Mouse (Mus musculus): ENCODE results near the gene Tgfbr2.

The Tgfbr2 gene
- long read RNA-seq, experiment 1, full-length matches to known transcripts: 6 of 25 reads
- long read RNA-seq, experiment 1, partial matches to known transcripts: 1 of 25 reads
- long read RNA-seq, experiment 1, other reads (novel, unspliced or antisense): 18 of 25 reads
- long read RNA-seq, experiment 2, partial matches to known transcripts: 0 of 16 reads
- long read RNA-seq, experiment 2, other reads (novel, unspliced or antisense): 13 of 16 reads

DNA sequence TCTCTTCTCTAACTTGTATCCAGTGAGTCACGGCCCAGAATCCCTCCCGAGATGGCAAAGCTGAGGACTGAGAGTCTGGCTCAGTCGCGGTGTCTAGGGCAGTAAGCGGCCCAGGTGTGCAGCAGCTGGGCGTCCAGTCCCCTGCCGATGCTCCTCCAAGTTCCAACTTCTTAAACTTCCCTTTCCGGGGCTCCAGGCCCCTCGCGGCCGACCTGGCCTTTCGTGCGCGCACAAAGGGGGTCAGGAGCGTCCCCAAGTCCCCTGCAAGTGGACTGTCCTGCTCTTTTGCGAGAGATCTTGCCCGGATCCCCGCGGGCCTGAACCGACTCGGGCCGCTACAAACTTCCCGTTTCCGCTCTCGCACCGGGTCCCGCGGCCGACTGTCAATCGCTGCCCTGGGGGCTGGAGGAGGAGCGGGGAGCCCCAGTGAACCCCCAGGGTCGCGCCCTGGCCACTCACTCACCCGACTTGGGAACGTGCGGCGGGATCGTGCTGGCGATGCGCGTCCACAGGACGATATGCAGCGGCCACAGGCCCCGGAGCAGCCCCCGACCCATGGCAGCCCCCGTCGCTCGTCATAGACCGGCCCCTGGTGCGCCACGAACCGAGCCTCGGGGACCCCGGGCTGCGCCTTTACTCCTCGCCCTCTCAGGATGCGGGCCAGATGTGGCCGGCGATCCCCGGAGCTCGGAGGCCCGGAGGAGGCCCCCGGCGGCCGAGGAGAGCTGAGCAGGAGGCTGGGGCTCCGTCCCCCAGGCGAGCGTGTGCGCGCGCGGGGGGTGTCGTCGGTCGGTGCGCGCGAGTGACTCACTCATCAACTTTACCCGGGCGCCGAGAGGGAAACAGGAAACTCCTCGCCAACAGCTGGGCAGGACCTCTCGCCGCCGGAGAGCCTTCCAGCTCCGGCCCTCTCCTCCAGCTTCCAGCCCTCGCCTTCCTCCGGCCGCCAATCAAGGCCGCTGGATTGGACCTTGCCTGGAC lies at the start of gene Tgfbr2:
Tgfbr2 (minus strand) TSS at position 880 of the 981 bp plus-strand sequence.
- intact Hi-C loops (cut with DNase I): loop anchor here (5.0 kb wide), 1 partner anchor 208 kb away; no protein-coding TSS in a partner anchor

DNA sequence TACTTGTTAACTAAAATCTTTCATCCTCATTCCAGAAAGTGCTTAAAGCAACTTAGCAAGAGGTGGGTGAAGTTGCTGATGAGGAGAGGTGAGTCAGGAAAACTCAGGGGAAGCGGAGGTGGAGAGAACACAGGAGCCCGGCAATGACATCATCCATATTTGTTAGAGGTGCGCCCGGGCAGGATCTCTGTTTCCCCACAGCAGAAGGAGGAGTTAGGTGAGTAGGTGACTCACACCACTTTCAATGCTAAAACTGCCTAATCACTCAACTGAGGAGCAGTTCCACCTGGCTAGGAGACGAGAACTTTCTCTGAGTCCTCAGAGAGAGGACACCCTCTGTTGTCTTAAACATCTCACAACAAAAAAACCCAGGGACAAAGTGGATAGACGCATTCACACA lies 48.2 kb upstream of the Tgfbr2 start:
- intact Hi-C loops (cut with DNase I): no loop called here

DNA sequence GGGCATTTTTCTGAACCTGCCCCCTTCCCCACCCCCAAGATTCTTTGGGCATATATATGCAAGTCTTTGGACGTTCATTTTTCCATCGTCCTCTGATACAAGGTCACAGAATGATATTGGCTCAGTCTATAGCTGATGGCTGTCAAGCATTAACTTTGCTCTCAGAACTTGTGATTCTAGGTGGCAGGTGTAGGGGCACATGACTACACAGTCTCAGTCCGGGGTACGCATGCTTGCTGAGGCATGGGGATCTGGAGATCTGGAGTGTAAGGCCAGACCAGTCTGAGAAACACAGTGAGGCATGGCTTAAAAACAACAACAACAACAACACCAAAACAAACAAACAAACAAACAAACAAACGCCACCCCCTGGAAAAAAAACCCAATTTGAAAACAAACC lies 47.5 kb upstream of the Tgfbr2 start:
- intact Hi-C loops (cut with DNase I): no loop called here

DNA sequence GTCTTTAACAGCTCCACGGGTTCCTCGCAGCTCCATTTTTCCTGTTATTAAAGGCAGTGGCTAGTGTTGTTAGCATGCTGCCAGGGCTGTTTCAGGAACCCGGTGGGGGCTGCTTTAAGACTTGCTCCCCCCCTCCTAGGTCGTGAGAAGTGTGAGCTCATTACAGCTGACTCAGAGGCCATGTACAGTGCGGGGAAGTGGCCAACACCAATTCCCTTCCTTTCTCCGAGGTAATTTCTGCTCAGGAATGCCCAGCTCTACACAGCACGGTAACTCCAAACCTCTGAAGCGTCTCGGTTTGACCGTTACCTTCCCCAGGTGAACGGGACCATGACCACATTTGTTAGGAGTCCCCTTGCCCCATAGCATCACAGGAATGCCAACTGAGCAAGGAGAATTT lies 46.8 kb upstream of the Tgfbr2 start:
- intact Hi-C loops (cut with DNase I): no loop called here

DNA sequence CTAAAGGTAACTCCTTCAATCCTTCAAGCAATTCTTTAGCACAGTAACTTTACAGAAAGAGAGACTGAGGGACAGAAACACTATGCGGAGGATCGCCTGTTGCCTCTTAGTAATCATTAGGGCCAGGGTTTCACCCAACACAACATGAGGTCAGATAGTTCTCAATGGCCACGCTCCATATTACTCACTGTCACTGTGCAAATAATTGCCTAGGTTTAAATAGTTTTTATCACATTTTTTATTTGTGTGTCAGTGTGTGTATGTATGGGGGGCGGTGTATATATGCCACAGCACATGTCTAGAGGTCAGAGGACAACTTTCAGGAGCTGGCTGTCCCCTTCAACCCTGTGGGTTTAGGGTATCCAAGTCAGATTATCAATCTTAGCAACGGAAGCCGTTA lies 46.4 kb upstream of the Tgfbr2 start:
- intact Hi-C loops (cut with DNase I): no loop called here

DNA sequence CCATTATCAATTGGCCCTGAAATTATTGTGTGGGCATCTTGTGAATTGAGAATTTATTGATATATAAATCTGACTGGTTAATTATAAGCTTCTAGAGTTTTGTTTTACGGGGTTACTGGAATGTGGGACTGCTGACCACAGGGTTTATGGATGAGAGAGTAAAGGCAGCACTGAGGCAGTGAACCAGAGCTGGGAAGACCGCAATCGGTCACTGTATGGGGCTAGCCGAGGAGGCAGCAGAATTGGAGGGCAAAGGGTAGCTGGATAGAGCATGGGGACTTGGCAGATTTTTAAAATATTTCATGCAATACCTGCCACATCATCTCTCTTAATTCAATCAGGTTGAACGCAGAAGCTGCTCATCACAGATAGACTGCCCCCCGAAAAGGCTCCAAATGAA lies 45.5 kb upstream of the Tgfbr2 start:
- intact Hi-C loops (cut with DNase I): no loop called here

DNA sequence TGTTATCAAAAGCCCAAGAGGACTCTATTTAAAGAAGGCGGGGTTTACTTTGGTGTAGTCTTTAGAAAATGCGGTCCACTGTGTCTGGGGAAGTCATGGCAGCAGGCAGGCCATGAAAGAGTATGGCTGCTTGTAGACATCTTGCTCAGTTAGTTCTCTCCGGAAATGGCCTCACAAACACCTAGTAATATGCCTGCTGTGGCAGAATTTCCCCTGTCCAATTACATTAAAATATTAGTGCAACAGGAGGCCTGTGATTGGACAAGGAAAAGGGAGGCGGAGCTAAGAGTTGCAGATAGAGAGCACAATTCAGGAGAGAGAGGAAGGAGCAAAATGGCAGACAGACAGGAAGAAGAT lies 45.0 kb upstream of the Tgfbr2 start:
- intact Hi-C loops (cut with DNase I): no loop called here

DNA sequence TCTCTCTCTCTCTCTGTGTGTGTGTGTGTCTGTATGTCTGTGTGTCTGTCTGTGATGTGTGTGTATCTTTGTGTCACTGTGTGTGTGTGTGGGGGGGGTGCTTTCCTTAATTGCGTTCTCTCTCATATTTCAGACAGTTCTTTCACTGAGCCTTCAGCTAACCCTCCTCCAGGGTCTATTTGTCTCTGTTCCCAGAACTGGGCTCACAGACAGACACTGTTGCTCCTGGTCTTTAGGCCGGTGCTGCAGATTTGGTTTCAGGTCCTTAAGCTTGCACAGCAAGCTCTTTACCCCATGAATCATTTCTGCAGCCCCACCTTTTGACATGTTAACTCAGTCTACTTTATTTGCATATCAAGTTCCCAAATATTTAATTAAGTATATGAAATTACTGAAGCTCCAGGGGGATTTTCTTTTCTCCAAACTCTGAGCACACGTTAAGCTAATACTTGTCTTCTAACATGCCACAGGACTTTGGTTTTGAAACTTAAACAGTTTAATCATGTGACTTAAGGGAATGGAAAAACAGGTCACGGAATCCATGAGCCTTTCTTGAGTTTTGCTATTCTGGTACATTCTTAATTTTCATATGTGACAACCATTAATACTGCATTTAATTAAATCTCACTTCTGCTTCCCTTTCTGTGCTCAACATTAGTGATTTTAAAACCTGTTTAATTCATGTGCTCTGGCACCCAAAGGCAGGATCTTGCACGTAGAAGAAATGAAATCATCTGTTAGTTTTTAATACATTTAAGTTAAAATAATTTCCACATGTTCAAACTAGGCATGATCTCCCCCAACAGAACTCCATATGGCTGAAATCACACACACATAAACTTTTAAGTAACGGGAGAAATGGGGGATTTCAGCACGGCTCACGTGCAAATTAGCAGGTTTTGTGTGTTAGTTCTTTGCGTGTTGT lies 44.3 kb upstream of the Tgfbr2 start:
- intact Hi-C loops (cut with DNase I): no loop called here

DNA sequence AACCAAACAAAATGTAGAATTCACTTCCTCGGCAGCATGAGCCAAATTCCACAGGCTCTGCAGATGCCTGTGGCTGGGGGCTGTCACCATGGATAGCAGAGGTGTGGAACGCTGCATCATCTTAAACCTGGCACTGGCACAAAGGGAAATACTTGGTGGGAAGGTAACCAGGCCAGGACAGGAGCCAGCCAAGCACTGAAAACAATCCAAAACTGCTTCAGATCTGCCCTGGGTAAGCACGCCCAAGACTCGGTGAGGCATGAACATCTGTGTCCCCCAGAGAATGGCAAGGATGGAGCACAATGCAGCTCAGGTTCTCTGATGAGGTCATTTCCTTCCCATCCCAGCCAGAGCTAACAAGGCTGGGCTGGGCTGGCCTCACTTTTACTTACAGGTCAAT lies 43.6 kb upstream of the Tgfbr2 start:
- intact Hi-C loops (cut with DNase I): no loop called here

DNA sequence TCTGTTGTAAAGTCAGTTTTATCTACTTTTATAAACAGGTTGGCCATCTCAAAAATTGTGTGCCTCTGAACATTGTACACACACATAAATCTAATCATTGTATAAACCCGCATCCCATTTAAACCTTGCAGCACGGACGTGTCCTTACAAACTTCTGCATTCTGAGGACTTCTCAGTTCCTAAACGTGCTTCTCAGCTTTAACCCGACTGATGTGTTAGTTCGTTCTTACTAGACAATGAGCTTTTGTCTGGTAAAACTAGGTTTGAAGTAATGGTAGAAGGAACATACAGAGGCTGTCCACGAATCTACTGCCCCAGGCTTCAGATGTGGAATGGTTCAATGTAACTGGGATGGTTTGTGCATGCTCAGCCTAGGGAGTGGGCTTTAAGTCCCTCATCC lies 41.9 kb upstream of the Tgfbr2 start:
- intact Hi-C loops (cut with DNase I): no loop called here

DNA sequence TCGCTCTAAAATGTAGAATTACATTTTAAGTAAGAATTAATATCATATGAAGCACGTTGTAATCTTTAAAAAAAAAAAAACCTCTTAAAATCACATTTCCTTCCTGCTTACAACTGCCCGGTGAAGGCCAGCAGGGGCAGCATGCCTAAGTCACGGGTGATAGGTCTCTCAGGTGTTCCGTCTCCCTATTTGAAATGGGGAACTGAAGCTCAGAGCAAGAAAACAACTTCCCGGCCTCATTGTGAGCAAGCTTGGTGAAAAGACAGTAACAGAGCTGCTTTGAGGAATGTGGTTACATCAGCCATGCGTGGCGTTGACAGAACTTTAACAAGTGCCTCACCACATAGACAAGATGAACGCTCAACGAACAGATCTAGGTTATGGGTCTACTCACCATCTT lies 41.5 kb upstream of the Tgfbr2 start:
- intact Hi-C loops (cut with DNase I): no loop called here

DNA sequence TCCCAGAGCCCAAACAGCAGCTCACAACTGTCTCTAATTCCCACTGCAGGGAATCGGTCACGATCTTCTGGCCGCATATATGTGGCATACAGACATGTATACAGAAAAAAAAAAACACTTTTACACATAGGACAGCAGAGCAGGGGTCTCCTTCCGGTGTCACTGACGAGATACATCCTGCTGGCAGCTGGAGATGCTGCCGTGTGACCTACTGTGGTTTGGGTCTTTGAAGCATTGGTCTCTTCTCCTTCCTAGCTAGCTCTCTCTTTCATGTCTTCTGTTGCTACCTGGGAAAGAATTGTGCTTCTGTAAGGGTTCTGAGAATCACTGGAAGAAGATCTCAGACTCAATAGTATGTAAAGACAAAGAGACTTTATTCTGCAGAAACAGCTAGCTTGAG lies 39.1 kb upstream of the Tgfbr2 start:
- intact Hi-C loops (cut with DNase I): no loop called here

DNA sequence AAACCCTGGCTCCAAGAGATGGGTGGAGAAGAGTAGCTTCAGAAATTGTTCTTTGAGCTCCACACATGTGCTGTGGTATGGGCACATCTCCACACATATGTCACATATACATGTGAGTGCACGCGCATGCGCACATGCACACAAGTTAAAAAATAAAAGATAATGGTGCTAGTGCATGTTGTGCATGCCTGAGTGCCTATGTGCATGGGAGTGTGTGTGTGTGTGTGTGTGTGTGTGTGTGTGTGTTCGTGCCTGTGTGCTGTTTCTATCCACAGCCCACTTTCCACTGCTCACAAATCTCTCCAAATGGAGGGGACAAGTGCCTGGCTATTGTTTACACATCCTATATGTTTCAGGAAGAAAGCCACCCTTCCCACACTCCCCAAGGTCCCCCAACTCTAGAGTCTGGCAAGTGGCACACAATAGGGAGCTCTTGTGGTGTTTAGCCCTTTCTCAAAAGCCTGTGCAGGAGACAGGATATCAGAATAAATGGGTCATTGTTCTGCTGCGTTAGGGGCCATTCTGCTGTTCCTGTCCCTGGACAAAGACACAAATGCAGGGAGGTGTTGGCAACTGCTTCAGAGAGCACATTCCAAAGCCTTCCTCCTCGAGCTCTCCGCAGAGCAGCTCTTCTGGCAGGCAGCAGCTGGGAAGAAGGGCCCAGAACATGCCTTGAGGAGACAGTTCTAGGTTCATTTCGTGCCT lies 37.9 kb upstream of the Tgfbr2 start:
- intact Hi-C loops (cut with DNase I): no loop called here

DNA sequence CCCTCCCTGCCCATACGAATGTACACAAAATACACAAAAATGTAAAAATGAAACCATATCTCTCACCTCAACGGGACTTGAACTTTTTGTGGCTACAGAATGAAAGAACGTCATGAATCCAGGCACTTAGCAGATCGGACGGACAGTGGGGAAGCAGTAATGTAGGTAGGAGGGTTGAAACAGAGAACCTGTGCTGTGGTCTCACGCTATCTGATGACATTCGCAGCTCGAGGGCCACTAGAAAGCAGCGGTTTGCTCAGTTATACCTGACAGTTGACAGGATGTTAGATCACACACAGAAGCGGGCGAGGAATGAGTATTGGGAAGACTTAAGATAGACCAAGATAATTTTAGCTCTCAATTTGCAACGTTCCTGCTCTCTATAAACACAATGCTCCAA lies 36.9 kb upstream of the Tgfbr2 start:
- intact Hi-C loops (cut with DNase I): no loop called here

DNA sequence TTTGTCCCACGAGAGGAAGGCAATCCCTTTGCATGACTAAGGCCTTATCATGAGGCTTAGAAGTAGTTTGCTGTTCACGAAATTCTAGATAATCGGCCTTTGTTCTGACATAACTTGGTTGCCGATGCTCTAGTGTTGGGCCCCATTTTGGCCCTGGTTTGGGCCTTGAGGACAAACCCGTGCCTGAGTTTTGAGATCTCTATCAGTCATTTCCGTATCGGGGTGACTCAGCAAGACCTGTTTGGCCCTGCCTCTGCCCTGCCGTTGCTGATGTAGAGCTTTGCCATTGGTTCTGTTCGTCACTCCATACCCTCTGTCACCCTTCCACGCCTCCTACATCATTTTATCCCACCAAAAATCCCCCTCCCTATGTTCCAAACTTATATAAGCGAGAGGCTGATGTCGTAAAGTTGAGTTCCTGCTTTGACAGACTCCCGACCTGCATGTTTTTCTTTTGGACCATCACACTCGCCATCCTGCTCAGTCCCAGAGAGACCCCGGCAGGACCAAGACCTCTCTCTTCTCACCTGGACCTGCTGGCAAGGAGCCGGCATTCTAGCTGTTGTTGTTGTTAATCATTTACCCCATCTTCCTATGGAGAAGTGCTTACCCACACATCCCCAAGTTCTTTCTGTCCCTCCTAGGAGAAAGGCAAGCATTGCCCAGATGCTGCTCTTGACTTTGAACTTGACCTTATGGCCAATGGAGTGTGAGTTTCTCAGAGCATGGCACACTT lies 33.2 kb upstream of the Tgfbr2 start:
- intact Hi-C loops (cut with DNase I): no loop called here

DNA sequence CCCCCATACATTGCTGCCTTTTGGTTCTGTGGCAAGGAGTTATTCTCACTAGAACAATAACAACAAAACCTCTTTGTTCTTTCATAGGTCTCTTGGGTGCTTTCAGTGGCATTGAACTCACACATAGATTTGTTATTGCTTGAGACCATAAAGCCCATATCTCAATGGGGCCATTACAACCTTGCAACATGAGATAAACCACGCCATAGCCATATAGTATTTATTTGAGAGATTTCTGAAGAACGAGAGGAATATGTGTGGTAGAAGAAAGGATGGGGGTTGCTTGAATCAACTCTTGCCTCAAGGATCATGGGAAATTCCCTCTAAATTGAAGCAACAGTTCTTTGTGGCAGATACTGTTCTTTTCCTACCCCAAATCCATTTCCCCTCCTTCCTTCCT lies 31.7 kb upstream of the Tgfbr2 start:
- intact Hi-C loops (cut with DNase I): no loop called here

DNA sequence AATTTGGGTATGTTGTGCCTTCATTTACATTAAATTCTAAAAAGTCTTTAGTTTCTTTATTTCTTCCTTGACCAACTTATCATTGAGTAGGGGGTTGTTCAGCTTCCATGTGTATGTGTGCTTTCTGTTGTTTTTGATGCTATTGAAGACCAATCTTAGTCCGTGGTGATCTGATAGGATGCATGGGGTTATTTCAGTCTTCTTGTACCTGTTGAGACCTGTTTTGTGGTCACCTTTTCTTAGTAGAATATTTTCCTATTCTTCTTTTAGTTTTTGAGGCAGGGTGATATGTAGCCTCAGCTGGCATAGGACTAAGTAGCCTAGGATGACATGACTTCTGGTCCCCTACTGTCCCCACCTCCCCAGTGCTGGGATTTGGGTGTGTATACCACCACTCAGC lies 28.5 kb upstream of the Tgfbr2 start:
- intact Hi-C loops (cut with DNase I): no loop called here

DNA sequence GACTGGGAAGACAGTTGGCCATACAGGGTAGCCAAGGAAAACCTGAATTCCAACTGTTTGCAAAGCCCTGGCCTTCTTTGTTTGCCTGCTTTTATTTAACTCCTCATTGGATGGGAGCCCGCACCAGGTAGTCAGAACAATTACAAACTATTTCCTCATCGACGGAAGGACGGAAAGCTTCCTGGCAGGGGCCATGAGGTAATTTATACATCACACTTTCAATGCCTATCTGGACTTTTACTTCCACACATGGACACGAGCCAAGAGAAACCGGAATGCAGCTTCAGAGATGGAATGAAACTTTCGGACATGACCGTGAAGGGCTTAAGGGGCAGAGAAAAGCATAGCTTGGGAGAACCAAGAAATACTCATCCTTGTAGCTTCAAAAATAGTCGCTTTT lies 24.0 kb upstream of the Tgfbr2 start:
- intact Hi-C loops (cut with DNase I): no loop called here

DNA sequence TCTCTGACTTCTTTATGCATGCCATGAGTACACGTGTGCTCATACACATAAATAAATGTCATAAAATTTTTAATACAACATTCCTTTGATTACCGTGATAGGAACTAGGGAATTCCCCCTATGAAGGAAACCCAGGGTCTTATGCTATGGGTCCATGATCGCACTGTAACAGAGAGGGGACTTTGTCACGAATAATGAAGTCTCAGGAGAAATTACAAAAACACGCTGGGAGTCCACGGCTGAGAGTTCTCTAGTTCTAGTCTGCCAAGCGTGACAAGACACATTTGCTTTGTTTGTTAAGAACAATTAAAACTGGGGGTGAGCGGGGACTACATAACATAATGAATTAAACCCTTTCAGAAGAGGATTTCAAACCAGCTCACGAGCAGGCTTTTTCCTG lies 23.3 kb upstream of the Tgfbr2 start:
- intact Hi-C loops (cut with DNase I): no loop called here

DNA sequence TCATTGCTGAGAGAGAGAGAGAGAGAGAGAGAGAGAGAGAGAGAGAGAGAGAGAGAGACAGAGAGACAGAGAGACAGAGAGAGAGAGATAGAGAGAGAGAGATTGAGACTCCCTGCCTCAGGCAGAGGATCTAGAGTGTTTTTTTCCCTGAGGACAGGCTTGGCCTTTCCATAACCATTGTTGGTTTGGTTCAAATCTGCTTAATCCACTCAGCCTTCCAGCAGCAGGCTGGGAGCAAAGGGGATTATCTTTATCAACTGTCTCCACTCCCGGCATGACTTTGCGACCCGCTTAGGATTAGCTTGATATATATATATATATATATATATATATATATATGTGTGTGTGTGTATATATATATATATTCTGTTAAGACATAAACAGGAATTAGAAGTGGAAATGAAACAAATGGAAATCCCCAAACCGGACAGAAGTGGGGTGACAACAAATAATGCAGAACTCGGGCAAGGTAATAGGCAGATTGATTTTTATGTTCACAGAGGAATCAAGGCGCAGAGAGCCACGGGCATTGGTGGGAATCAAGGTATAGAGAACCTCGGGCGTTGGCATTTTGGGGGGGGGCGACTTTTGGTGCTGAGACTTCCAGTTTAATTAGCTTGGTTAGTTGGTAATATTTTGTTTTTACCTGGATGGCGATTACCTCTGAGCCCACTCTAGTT lies 22.5 kb upstream of the Tgfbr2 start:
- intact Hi-C loops (cut with DNase I): no loop called here
